Mouse (Mus musculus) forebrain, embryonic 16.5 days (tissue): Measurements from ENCODE around the gene Psg16. TPM values are rescaled to one million over a fixed set of nuclear protein-coding genes. Genes with fewer than 3 reads are reported as not detected.
"Not testable (repeated sequence)": the region's sequence is repeated elsewhere in the genome, so short reads cannot be mapped to it uniquely, and the experiment has no call there.

ENCODE experiments used
- ATAC-seq: fragments of 200-750 bp; cut with Nextera tagmentation; 2 replicates; pipeline ENCODE4 v1.8.0; 2017; ENCODE audit warnings: mild to moderate bottlenecking, moderate library complexity
- H3K27ac ChIP-seq: fragments of 300-500 bp; sonication (generic); 2 replicates; pipeline ENCODE4 v1.5.1; 2014; ENCODE audit warnings: low read length, control low read depth
- H3K27me3 ChIP-seq: fragments of 300-500 bp; sonication (generic); replicated peaks from 2 replicates; pipeline ENCODE4 v1.6.1; 2014; ENCODE audit warnings: low read length; ENCODE audit not compliant: control insufficient read depth, insufficient read depth
- H3K36me3 ChIP-seq: fragments of 300-500 bp; sonication (generic); 2 replicates; pipeline ENCODE4 v1.6.1; 2014; ENCODE audit not compliant: control insufficient read depth, insufficient read depth
- H3K4me1 ChIP-seq: fragments of 300-500 bp; sonication (generic); replicated peaks from 2 replicates; pipeline ENCODE4 v1.6.1; 2014; ENCODE audit warnings: low read length; ENCODE audit not compliant: control insufficient read depth, insufficient read depth
- H3K4me2 ChIP-seq: fragments of 300-500 bp; sonication (generic); 2 replicates; pipeline ENCODE4 v1.6.1; 2014; ENCODE audit warnings: mild to moderate bottlenecking, low read length, control low read depth
- H3K4me3 ChIP-seq: fragments of 300-500 bp; sonication (generic); replicated peaks from 2 replicates; pipeline ENCODE4 v1.5.1; 2014; ENCODE audit warnings: mild to moderate bottlenecking, low read length, control low read depth
- H3K9ac ChIP-seq: fragments of 300-500 bp; sonication (generic); replicated peaks from 2 replicates; pipeline ENCODE4 v1.6.1; 2014; ENCODE audit warnings: low read depth, low read length, control low read depth
- H3K9me3 ChIP-seq: fragments of 300-500 bp; sonication (generic); 2 replicates; pipeline ENCODE4 v1.6.1; 2016; ENCODE audit warnings: low read length; ENCODE audit not compliant: control insufficient read depth
- WGBS: fragments of 180-500 bp; shearing (Covaris S2); extraction: QIAGEN DNeasy Blood & Tissue Kit; methylation state at CpG from one replicate; pipeline ENCODE4 v1.1.7; 2014; 5-methylcytosine and 5-hydroxymethylcytosine counted together
- polyA plus RNA-seq: library from polyadenylated mRNA; unstranded; fragments of >200 nt; fragmentation: Nextera tagmentation; extraction: Ambion mirVana; gene quantifications from 2 replicates; pipeline ENCODE4 v1.2.1, GENCODE M21; 2015

The Psg16 gene
- polyA plus RNA-seq, 1 experiment from 2014 or later, result 3.4 TPM

DNA sequence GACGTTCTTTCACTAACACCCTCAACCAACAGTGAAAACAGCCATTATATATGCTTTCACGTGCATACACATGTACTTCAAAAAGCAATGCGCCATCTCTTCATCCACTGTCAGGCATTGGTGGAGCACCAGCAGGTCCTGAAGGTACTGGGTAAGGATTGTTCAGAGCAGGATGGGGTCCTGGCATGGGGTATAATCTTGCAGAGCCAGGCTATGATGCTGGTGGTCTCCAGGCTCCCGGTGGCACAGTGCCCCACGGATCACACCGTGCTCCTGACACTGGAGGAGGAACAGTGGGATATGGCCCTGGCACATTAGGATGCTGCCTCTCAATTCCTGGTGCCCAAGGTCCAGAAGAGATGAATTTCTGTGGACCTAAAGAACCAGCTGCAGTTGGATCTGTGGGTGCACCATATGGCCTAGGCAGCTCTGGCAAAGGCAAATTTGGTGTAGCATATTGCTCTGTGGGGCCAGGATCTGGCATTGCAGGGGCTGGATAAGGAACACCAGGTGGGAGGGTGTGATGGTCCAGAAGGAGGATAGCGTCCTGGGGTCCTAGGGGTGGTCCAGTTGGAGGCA lies 4.3 kb downstream of the Psg16 start:
- Histone ChIP-seq H3K9ac (no peak overlapping the region), H3K36me3 (no peaks in the 10 kb centered on the region), H3K4me3 (no peak overlapping the region), H3K27ac (no peak overlapping the region), H3K4me2 (no peak overlapping the region), H3K9me3 (no peaks in the 10 kb centered on the region), H3K4me1 (no peaks in the 10 kb centered on the region), H3K27me3 (no peaks in the 10 kb centered on the region)
- 87% methylated on average over 7 of the region's 7 CpGs for WGBS
- no peak for ATAC-seq

DNA sequence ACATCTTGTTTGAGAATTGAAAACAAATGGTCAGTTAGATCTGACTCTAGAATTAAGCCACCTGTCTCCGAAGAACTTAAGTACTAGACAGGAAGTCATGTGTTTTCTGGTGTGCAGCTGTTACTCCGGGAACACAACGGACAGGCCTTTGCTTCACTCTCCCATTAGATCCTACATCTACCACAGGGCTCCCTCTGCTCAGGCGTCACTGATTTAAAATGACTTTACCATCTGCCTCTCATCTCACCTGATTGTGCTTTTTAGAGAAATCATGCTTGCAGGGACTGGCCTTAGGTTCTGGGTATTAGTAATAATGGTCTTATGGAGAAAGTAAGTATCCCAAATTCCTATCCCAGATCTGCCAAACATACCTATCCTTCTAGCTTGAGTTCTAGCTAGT lies 8.9 kb downstream of the Psg16 start:
- H3K4me2 ChIP-seq, result no peak overlapping the region
- 93% methylated on average over 4 of the region's 4 CpGs for WGBS

GRCm38 (mm10) chr7:17087731-17088130 lies 13.9 kb downstream of the Psg16 start:
- H3K27ac ChIP-seq, result no peak overlapping the region
- H3K9me3 ChIP-seq, result no peaks in the 10 kb centered on the region
- no peaks in the 10 kb centered on the region for H3K36me3 ChIP-seq
- WGBS, result 87% methylated on average over 3 of the region's 3 CpGs
- H3K9ac ChIP-seq, result no peak overlapping the region
- ATAC-seq, result no peak
- H3K4me1 ChIP-seq, result no peaks in the 10 kb centered on the region
- H3K4me2 ChIP-seq, result no peak overlapping the region
- H3K27me3 ChIP-seq, result no peaks in the 10 kb centered on the region
- H3K4me3 ChIP-seq, result no peak overlapping the region

More for the DNA sequence above, 8.9 kb downstream of the Psg16 start:
- no peak for ATAC-seq
- H3K27ac ChIP-seq, result no peak overlapping the region
- H3K9me3 ChIP-seq, result no peaks in the 10 kb centered on the region
- no peak overlapping the region for H3K9ac ChIP-seq
- H3K27me3 ChIP-seq, result no peaks in the 10 kb centered on the region
- no peaks in the 10 kb centered on the region for H3K4me1 ChIP-seq
- no peak overlapping the region for H3K4me3 ChIP-seq
- no peaks in the 10 kb centered on the region for H3K36me3 ChIP-seq

DNA sequence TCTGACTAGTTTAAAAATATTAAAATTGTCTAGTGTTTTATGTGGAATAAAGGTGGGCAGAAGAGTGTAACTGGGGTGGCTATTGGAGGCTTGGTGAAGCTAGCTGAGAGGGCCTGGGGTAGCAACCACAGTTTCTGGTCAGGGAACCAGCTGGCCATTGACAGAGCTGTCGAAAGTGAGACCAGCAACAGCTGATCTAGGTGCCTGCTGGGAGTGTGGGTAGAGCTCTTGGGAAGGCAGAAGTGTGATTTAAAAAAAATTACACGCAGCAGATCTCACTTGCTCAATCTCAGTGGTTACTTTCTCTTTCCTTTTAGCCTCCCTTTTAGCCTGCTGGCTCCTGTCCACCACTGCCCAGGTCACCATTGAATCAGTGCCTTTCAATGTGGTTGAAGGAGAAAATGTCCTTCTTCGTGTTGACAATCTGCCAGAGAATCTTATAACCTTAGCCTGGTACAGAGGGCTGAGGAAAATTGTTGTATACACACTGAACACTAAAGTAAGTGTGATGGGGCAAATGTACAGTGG lies 16.3 kb downstream of the Psg16 start:
- H3K9ac ChIP-seq, result no peak overlapping the region
- H3K9me3 ChIP-seq, result no peaks in the 10 kb centered on the region
- no peaks in the 10 kb centered on the region for H3K36me3 ChIP-seq
- H3K4me2 ChIP-seq, result no peak overlapping the region
- no peaks in the 10 kb centered on the region for H3K27me3 ChIP-seq
- 60% methylated on average over 3 of the region's 3 CpGs for WGBS
- ATAC-seq, result no peak
- H3K4me3 ChIP-seq, result no peak overlapping the region
- no peak overlapping the region for H3K27ac ChIP-seq
- no peaks in the 10 kb centered on the region for H3K4me1 ChIP-seq

- Histone ChIP-seq H3K9me3 (no peaks in the 10 kb centered on the region), H3K27me3 (no peaks in the 10 kb centered on the region), H3K27ac (no peak overlapping the region), H3K36me3 (no peaks in the 10 kb centered on the region), H3K4me1 (no peaks in the 10 kb centered on the region), H3K9ac (no peak overlapping the region), H3K4me3 (no peak overlapping the region), H3K4me2 (no peak overlapping the region)
- ATAC-seq, result no peak
- WGBS, result 16% methylated on average over 1 of the region's 1 CpGs
Observed at GRCm38 (mm10) chr7:17091280-17091679, 17.4 kb downstream of the Psg16 start.

GRCm38 (mm10) chr7:17101631-17102030 lies 27.8 kb downstream of the Psg16 start:
- not testable (repeated sequence) for H3K27me3 ChIP-seq, H3K4me1 ChIP-seq, H3K36me3 ChIP-seq, H3K9ac ChIP-seq, H3K27ac ChIP-seq, H3K4me3 ChIP-seq, ATAC-seq, H3K9me3 ChIP-seq, H3K4me2 ChIP-seq
- 90% methylated on average over 13 of the region's 13 CpGs for WGBS

DNA sequence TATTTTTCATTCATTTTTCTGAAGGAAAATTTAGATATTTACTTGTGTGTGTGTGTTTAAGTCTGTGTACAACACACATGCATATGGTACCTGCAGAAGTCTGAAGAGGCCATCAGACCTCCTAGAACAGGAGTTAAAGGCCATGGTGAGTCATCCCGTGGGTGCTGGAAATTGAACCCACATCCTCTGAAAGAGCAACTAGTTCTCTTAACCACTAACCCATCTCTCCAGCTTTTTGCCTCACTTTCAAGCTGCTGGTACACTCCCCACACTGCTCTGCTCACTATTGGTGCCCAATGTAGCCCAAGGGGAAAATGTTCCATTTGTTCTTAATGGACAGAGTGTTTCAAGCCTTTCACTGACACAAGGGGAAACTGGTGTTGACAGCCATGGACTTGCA lies 61.5 kb downstream of the Psg16 start:
- ATAC-seq, result no peak
- no peak overlapping the region for H3K4me2 ChIP-seq
- WGBS, result 76% methylated on average over 1 of the region's 1 CpGs

GRCm38 (mm10) chr7:17149931-17150330 lies 76.1 kb downstream of the Psg16 start, which contains the start of gene Ceacam3:
TSS of gene Ceacam3 (plus strand) at chr7:17150282.
- H3K27ac ChIP-seq, result no peak within 1 kb of the TSS
- H3K4me3 ChIP-seq, result no peak within 1 kb of the TSS
- no peak for ATAC-seq
- H3K4me2 ChIP-seq, result no peak within 1 kb of the TSS
- H3K9me3 ChIP-seq, result peaks cover 4% of the 10 kb centered on the region; the same call in 1 of the 2 replicates
- no peak within 1 kb of the TSS for H3K9ac ChIP-seq
- H3K36me3 ChIP-seq, result no peaks in the 10 kb centered on the region
- H3K4me1 ChIP-seq, result no peaks in the 10 kb centered on the region
- no peaks in the 10 kb centered on the region for H3K27me3 ChIP-seq
- 88% methylated on average over 2 of the region's 2 CpGs for WGBS

More for the DNA sequence above, 61.5 kb downstream of the Psg16 start:
- no peaks in the 10 kb centered on the region for H3K27me3 ChIP-seq
- H3K4me1 ChIP-seq, result no peaks in the 10 kb centered on the region
- H3K27ac ChIP-seq, result no peak overlapping the region
- no peak overlapping the region for H3K4me3 ChIP-seq
- H3K9ac ChIP-seq, result no peak overlapping the region
- H3K9me3 ChIP-seq, result no peaks in the 10 kb centered on the region; the same call in 1 of the 2 replicates
- H3K36me3 ChIP-seq, result no peaks in the 10 kb centered on the region

GRCm38 (mm10) chr7:17155634-17156033 lies 81.8 kb downstream of the Psg16 start:
- 39% methylated on average over 2 of the region's 2 CpGs for WGBS
- Histone ChIP-seq H3K4me2 (no peak overlapping the region), H3K36me3 (no peaks in the 10 kb centered on the region), H3K27ac (no peak overlapping the region), H3K4me3 (no peak overlapping the region), H3K9me3 (no peaks in the 10 kb centered on the region), H3K4me1 (no peaks in the 10 kb centered on the region), H3K9ac (no peak overlapping the region), H3K27me3 (no peaks in the 10 kb centered on the region)
- ATAC-seq, result no peak
